Mouse (Mus musculus): ENCODE results near the gene Stub1.
A peak's percentile ranks its signal among the peaks of the same experiment; 100 is the strongest.
"Not testable (repeated sequence)": the region's sequence is repeated elsewhere in the genome, so short reads cannot be mapped to it uniquely, and the experiment has no call there.

Stub1 gene

DNA sequence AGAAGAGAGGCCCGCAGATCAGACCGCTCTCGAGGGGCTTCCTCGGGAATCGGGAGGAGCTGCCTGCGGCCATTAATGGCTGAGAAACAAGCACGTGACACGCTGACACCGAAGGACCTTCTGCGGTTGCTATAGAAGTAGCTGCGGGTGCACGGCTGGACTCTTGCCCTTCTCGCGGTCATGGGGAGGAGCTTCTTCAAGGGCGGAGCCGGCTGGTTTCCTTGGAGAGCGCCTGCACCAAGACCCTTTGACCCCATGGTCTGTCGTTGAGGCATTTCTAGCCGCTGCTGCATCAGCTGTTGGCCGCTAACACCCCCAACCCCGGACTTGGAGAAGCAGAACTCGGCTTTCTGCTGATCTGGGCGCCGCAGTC is at the start of gene Stub1:
Gene Stub1 (minus strand): TSS at position 114 of the 373 bp plus-strand sequence.
- DNase-seq = no peak

DNA sequence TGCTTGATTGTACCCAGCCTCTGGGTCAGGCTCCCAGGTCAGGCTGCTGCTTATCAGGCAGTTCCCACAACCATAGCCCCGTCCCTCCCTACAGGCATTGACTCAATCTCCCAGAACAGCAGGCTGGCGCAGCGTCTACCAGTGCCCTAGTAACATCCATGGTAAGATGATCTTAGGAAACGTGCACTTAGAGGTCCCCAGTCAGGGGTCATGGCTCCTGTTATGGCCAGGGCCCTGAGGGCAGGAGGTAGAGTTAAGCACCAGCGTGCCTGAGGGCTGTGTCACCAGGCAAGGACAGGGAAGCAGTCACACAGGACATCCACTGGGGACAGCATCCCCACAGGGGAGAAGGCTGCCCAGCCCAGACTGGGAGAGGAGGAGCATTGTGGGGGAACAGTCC is 49.1 kb upstream of the Stub1 start:
- DNase-seq = no peak

DNA sequence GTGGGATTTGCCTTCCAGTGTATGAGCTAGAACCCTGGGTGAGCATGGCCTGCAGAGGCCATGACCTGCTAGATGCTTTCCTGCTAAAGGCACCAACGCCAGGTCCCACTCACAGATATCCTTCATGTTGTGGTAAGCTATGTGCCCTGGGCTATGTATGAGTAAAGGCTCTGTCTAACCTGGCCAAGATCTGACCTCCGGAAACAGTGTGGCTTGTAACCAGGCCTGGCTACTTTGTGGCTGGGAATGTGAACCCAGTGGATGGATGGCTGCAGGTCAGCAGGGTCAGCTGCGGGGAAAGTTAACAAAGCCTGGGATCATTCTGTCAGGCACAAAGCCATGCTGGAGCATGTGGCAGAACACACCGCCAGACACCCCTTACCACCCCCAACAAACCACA is 48.5 kb upstream of the Stub1 start:
- DNase-seq = no peak

DNA sequence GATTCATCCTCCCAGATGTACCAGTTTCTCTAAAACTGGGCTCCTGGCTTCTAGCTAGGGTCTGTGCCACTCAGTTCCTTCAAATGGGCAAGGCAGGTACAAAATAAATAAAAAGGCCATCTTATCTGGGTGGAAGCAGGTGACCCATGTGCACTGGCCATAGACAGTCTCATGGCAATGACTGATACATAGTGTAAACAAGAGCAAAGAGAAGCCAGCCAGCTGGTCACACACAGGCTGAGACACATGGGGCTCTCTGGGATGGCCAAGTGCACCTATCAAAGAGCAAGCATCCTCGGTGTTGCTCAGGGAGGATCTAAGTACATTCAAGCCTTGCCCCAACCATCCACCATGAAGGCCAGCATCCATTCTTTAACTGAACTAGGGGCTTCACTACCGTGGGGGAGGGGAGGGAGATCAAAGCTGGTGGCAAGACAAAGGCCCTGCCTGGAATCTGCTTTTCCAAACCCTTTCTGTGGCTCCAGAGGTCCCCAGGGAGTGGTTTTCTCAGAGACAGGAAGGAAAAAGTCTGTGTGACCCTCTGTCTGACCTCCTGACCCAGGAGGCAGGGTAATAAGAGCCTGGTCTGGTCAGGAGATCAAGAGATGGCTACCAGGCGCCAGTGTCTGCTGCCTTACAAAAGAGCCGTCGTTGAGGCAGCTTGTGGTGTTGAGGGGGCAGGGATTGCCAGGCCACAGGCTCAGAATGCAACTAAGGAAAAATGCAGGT is 47.9 kb upstream of the Stub1 start:
- no peak for DNase-seq

DNA sequence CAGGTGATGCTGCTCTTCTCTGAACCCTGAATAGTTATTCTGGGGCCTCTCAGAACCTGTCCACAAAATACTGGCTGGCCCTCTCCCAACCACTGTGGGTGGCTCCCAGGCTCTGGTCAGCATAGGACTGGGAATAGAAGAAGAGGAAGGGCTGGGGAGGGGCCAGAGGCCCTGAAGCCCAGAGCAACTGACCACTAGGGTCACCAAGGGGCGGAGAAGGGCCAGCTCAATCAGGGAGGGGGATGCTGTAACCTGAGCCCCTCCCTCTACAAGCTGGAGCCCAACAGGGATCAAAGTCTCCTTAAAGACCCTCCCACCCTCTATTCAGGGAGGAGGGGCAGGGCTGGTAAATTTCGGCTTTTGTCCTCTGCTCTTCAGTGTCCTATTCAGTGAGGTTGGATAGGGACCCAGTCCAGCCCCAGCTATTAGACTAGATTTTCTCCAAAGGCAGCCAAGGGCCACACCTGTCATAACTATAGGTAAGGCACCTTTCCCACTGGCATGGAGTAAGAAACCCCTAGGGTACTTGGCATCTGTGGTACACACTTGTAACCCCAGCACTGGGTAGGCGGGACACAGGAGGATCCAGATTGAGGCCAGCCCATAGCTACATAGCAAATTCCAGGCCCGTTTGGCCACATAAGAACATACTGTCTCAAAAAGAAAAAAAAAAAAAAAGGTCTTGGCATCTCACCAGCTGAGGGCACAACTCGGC is 47.1 kb upstream of the Stub1 start, which contains the start of gene Wfikkn1:
Gene Wfikkn1 (minus strand): TSS at position 663 of the 715 bp plus-strand sequence.
- no peak for DNase-seq

DNA sequence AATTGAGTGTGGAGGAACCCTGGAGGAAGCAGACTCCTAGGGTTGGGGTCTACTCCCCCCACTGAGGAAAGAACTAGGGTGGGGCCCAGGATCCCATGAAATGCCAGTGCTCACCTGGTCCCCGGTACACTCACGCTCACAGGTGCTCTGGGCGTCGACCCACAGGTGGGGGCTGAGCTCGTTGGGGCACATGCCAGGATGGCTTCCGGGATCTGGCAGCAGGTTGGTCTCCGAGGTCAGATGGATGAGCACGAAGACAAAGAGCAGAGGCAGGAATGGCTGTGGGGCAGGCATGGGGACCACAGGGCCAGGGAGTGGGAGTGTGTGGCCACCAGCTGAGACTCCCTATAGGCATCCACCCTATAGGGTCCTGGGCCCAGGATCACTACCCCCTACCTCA is 46.5 kb upstream of the Stub1 start:
- DNase-seq = no peak

DNA sequence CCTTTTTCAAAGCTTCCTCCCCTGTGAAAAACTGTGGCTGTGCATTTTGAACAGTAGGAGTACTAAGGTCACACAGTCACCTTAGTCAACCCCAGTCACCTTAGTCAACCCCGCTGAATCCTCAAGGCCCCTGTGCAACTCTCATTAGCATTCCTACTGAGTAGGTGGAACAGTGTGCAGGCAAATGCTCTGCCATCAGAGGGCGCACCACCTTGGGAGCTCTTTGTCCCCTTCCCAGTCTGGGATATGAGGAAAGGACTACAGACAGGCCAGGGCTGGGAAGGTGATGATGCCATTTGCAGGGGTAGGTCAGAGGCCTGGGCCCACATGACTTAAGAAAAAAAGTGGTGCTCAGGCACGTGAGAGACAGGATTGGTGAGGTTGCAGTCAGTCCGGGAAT is 46.1 kb upstream of the Stub1 start:
- DNase-seq = no peak

DNA sequence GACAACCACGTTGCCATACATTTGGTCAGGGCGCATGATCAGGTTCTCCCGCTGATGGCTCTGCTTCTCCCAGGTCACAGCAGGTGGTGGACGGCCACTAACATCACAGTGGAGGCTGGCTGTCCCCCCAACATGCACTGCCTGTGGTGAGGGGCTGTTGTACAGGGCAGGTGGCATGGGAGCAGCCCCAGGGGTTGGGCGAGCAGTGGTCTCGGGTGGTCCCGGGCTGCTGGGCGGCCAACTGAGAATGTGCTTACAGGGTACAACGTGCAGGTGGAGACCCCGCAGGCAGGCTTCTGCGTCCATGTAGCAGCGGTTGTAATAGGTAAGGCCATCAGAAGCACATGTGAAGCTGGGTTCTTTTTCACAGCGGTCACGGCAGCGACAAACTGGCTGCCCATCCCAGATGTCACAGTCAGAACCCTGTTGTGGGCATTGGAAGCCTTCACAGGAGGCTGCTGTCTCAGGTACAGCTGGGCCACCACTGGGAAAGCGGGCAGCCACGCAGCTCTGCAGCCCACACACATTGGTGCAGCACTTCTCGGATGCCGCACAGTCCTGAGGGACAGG is 45.5 kb upstream of the Stub1 start:
- no peak for DNase-seq

DNA sequence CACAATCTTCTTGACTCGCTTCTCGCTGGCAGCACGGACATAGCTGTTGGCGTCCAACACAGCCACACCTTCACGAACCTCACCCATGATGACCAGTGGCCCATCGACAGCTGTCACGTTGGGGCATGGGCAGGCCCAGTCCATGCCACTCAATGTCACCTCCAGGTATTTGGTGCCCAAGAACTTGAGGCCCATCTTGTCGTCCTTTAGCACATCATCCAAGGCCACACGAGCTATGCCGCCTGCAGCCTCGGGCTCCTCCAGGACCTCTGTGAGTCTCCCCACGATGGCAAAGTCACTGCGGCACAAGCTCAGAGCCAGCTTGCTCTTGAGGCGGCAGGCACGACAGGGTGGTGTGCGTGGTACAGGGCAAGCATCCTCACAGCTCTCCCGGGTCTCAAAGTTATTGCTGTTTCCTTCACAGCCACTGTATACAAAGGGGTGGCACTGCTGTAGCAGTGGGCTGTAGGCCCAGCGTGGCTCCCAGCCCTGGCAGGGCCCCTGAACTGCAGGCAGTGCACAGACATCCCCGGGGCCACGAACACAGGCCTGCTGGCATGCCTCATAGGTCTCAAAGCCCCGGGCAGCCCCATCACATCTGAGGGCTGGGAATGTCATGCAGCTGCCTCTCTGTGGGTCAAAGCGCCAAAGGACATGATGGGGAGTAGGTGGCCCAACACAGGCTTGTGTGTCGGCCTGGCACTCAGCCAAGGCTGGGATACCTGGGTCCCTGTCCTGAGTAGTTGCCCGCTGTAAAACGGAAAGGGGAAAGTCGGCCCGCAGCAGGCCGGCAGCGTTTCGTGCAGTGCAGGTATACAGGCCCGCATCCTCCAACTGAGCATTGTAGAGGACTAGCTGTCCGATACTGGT is 44.8 kb upstream of the Stub1 start:
- no peak for DNase-seq

DNA sequence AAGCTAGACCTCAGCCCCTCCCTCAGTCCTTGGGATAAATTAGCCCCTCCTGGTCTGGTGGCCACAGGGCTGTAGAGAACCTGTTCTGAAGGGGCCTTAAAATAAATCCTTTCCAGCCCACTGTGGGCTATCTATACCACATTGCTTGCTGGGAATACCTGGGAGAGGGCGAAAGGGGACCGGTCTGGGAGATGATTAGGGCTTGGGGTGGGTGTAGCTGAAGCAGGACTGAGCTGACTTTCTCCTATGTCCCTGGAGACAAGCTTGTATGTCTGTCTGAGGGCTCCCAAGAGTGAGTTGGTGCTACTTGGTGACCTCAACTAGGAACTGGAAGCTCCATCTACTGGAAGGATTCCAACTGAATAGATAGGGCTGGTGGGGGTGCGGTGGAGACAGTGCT is 43.8 kb upstream of the Stub1 start:
- no peak for DNase-seq

DNA sequence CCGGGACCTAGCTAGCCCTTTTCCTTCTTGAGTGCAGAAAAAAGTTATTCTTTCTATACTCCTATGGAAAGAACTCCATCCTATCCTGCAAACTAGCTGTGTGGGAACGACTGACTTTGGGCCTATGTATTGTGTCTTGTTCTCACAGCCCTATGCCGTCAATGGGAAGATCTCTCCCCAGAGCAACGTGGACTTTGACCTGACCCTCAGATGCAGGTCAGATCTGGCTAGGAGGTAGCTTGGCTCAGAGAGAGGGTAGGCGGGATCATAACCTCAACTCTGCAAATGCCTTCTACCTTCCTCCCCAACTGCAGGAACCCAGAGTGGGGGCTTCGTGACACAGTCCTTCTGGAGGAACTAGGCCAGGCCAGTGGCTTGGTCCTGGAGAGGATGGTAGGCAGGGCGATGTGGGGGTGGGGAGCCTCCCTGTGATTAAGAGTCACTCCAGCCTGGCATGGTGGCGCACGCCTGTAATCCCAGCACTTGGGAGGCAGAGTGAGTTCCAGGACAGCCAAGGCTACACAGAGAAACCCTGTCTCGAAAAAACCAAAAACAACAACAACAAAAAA is 43.2 kb upstream of the Stub1 start:
- no peak for DNase-seq

DNA sequence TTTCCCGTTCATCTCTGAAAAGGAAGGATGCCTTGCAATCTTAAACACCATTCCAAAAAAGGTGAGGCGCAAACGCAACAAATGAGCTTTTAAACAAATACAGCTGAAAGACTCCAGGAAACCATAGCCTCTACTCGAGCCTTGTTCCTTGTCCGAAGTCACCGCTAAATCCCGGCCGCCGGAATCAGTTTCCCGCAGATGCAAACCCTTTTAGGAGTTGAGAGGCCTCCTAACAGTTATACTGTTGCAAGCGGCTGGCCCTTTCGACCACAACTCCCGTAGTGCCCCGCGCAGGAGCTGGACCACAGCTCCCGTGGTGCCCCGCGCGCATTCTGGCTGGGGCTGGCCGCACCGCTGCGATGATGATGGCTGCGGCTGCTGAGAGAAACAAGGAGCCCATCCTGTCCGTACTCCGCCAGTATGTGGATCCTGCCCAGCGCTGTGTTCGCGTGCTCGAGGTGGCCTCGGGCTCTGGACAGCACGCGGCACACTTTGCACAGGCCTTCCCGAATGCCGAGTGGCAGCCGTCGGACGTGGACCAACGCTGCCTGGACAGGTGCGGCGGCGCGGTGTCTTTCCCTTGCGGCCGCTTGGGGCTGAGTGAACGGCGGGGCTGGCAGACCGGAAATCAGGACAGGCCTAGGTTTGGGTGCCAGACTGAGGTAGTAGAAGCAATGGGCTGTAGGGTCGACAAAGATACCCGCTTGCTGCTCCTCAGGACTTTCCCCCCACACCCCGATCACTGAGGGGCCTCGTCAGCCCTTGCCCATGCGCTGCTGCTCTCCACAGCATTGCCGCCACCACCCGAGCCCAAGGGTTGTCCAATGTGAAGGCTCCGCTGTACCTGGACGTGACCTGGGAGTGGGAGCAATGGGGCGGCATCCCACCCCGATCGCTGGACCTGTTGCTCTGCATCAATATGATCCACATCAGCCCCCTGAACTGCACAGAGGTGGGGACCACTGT is 42.2 kb upstream of the Stub1 start:
- peak; percentile 86 to 87 for DNase-seq

DNA sequence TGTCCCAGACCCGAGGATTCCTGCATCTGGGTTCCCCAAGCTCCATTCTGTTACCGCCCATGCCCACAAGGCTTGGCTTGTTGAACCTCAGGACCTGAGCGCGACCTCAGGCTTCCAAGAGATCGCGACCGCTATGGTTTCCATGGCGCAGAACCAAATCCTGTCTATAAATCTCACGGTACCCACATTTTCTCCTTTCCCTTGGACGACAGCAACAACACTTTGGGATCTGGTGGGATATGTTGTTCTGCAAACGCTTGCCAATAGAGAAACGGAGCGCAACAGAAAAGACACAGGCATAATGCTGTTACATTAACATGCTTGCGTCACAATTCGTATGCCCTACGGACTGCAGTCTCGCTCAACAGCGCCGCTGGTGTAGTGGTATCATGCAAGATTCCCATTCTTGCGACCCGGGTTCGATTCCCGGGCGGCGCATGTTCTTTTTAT is 41.5 kb upstream of the Stub1 start, which contains the start of gene Mettl26:
Gene Mettl26 (plus strand): TSS at position 354 of the 450 bp plus-strand sequence.
- peak; percentile 96 for DNase-seq

DNA sequence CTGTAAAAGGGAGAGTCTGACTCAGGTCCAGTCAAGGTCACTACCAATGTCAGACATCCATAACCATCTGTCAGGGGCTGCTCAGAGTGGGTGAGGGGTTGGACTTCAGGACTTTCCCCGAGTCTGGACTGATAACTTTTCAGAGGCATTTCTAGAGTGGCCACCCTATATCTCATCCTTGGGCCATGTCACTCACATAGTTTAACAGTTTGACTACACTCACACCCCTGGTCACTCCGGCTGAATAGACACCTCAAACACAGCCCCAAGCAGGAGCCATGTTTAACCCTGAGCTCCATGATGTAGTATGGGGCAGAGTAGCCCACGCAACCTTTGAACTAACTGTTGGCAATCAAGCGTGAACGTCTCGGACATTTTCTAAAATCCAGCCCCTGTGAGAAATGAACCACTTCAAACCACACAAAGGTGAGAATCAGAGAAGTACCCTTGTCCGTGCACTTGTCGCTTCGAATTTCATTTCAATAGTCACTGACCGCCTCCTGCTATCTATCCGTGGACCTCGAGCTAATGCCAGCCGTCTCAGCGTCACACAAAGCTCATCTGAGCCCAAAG is 41.0 kb upstream of the Stub1 start:
- DNase-seq = no peak

DNA sequence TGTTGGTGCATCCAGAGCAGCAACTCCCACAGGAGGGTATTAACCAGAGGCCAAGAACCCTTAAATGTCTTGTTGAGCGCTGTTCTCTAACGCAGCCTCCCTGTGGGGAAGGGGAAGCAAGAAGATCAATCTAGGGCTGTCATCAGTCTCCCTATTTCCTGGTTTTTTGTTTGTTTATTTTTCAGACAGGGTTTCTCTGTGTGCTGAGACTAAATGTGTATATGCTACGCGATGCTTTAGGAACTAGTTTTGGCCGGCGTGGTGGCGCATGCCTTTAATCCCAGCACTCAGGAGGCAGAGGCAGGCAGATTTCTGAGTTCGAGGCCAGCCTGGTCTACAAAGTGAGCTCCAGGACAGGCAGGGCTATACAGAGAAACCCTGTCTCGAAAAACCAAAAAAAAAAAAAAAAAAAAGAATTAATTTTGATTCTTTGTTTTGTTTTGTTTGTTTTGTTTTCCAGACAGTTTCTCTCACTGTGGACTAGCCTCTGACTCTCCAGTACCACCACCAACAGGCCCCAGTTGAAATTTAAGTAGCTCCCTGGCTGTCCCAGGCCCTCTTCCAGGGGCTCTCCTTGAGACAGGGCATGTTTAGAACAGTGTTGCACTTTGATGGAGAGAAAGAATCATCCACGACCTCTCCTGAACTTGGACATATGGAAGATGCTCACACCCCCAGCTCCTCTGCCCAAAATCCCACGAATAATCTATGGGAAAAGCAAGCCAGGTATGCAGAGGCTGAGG is 40.4 kb upstream of the Stub1 start:
- DNase-seq = no peak

DNA sequence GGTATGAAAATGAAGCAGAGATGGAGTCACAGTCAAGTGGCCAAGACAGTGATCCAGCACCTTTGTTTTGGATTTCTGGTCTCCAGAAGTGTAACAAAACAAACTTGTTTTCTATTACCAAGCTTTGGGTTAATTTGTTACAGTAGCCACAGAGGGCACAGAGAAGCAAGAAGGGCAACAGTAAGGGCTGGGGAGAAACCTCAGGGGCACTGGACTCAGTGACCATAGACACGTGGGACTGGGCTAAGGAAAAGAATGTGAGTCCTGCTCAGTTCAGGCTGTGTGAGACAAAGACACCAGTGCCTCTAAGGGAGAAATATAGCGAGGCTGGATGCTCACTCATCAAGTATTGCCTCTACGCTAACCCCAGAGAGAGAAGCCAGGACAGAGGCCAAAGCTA is 39.5 kb upstream of the Stub1 start:
- DNase-seq = no peak

DNA sequence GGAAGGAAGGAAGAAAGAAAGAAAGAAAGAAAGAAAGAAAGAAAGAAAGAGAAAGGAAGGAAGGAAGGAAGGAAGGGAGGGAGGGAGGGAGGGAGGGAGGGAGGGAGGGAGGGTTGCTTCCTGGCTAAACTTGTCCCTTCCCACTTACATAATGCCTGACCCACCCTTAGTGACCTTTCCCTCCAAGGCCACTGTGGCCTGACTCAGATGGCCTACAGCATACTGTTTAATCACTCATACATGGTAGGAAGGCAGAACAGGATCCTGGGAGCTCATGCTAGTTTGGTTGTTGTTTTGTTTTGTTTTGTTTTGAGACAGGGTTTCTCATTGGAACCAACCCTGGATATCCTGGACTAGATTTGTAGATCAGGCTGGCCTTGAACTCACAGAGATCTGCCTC is 38.4 kb upstream of the Stub1 start:
- DNase-seq = not testable (repeated sequence)

DNA sequence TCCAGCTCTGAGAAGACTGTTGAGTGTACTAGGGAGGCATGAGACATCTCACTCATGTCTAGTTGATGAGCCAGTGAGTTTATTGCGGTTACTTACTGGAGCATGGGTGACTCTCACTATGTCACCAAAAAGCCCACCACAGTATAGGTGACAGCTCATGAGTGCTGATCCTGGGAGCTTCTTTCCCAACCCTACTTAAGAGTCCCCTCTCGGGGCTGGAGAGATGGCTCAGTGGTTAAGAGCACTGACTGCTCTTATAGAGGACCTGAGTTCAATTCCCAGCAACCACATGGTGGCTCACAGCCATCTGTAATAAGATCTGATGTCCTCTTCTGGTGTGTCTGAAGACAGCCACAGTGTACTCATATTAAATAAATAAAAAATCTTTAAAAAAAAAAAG is 36.8 kb upstream of the Stub1 start:
- DNase-seq = no peak

DNA sequence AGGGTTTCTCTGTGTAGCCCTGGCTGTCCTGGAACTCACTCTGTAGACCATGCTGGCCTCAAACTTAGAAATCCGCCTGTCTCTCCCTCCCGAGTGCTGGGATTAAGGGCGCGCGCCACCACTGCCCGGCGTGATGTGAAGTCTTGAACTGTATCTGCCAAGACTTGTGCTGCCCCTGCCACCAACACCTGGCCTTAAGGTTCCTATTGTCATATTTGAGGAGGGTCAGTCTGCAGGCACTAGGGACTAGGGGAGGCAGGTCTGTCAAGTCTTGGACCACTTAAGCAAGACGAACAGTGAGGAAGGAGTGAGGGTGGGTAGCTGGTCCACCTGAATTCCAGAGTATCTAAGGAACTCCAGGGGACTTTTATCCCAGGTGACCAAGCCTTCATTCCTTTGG is 36.3 kb upstream of the Stub1 start:
- DNase-seq = no peak

DNA sequence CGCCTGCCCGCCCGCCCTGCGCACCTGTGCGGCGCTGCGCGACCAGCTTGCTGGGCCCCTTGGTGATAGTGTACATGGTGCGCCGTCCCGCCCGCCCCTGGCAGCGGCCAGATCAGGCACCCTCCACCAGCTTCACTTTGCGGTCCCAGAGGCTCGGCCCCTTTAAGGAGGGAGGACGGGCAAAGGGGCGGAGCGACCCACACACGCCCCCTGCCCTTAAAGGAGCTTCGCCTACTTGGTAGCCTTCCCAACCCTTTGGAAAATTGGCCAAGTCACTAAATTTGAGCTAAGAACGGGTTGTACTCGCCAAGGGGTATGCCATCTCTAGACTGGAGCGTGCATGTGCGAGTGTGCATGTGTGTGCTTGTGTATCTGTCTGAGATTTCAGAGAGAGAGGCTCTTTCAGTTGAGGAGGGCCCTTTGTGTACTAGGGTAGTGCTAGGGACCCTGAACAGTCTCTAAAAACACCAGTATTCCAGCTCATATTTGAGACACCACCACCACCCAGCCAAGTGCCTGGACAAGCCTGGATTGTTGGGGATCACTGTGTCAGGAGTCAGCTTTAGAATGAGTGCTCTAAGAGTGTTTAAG is 35.5 kb upstream of the Stub1 start, which contains the start of gene Mcrip2:
Gene Mcrip2 (minus strand): TSS at position 164 of the 591 bp plus-strand sequence.
- DNase-seq = peak; percentile 52 to 55

Data from B cell, adult 2 months (primary cell).